Mouse (Mus musculus): Measurements from ENCODE around the gene Hoxd9.

- TF ChIP-seq GATA1 (IDR thresholded peaks at IDR 0.05; ENCODE audit: low read length) = no peak
- TF ChIP-seq TAL1 (IDR thresholded peaks at IDR 0.05; ENCODE audit: low read length) = no peak
Observed at GRCm38 (mm10) chr2:74736688-74737577, 39.4 kb downstream of the Hoxd9 start.
